Mouse (Mus musculus) megakaryocyte progenitor cell, adult 5-6 weeks (primary cell): ENCODE results near the gene Dner. TPM values are rescaled to one million over a fixed set of nuclear protein-coding genes. Genes with fewer than 3 reads are reported as not detected.
A peak's percentile ranks its signal among the peaks of the same experiment; 100 is the strongest.

Experiments used
- ATAC-seq: replicated peaks from 2 replicates; pipeline ENCODE4 v1.8.0; 2016; ENCODE audit warnings: mild to moderate bottlenecking, moderate TSS enrichment, inconsistent platforms; ENCODE audit not compliant: poor library complexity
- total RNA-seq, 2 experiments: library from RNA; stranded (forward) in 1 of 2; stranded (reverse) in 1 of 2; fragments of 157-497, 149-512 nt in 1 of 2; fragments of 200-1000 nt in 1 of 2; gene quantifications; 2 replicates each; pipeline versions ENCODE4 v1.2.3 to v1.2.4; 2015 to 2017

The Dner gene
- total RNA-seq, 2 experiments from 2014 or later = 0.12 TPM; not detected in 1

- ATAC-seq = no peak
These were observed 55.6 kb downstream of the Dner start for GRCm38 (mm10) chr1:84640463-84640862.

- no peak for ATAC-seq
These were observed 59.1 kb downstream of the Dner start for GRCm38 (mm10) chr1:84636890-84637289.

- no peak for ATAC-seq
These were observed 67.8 kb downstream of the Dner start for GRCm38 (mm10) chr1:84628244-84628643.

- ATAC-seq = no peak
These were observed 73.0 kb downstream of the Dner start for GRCm38 (mm10) chr1:84622978-84623554.

GRCm38 (mm10) chr1:84621308-84621707, 74.7 kb downstream of the Dner start:
- ATAC-seq = no peak

- ATAC-seq = no peak
These were observed 76.8 kb downstream of the Dner start for GRCm38 (mm10) chr1:84619131-84619760.

GRCm38 (mm10) chr1:84618094-84618493, 77.9 kb downstream of the Dner start:
- peak; percentile 26; the same call in 1 of the 2 replicates for ATAC-seq

GRCm38 (mm10) chr1:84616133-84616532, 79.9 kb downstream of the Dner start:
- no peak for ATAC-seq

GRCm38 (mm10) chr1:84614596-84614995, 81.4 kb downstream of the Dner start:
- ATAC-seq = peak; percentile 54

- no peak for ATAC-seq
These were observed 82.9 kb downstream of the Dner start for GRCm38 (mm10) chr1:84613119-84613518.

- ATAC-seq = no peak
These were observed 84.7 kb downstream of the Dner start for GRCm38 (mm10) chr1:84611331-84611730.

- no peak for ATAC-seq
These were observed 97.0 kb downstream of the Dner start for GRCm38 (mm10) chr1:84599025-84599424.

- no peak for ATAC-seq
These were observed 100.0 kb downstream of the Dner start for GRCm38 (mm10) chr1:84596023-84596422.

GRCm38 (mm10) chr1:84592394-84592793, 103.6 kb downstream of the Dner start:
- no peak for ATAC-seq

- no peak for ATAC-seq
These were observed 105.5 kb downstream of the Dner start for GRCm38 (mm10) chr1:84590534-84590933.

- no peak for ATAC-seq
These were observed 110.6 kb downstream of the Dner start for GRCm38 (mm10) chr1:84585434-84585833.

GRCm38 (mm10) chr1:84581812-84582211, 114.2 kb downstream of the Dner start:
- peak; percentile 74 for ATAC-seq

GRCm38 (mm10) chr1:84561841-84562240, 134.2 kb downstream of the Dner start:
- ATAC-seq = no peak

GRCm38 (mm10) chr1:84561387-84561786, 134.6 kb downstream of the Dner start:
- ATAC-seq = no peak

GRCm38 (mm10) chr1:84556546-84557511, 139.2 kb downstream of the Dner start:
- no peak for ATAC-seq

GRCm38 (mm10) chr1:84552005-84552404, 144.0 kb downstream of the Dner start:
- no peak for ATAC-seq

- no peak for ATAC-seq
These were observed 146.0 kb downstream of the Dner start for GRCm38 (mm10) chr1:84550065-84550368.
